Mouse (Mus musculus) heart, embryonic 15.5 days (tissue): ENCODE measurements around the gene Hsbp1. TPM values are rescaled to one million over a fixed set of nuclear protein-coding genes. Genes with fewer than 3 reads are reported as not detected.
"Not testable (repeated sequence)": the region's sequence is repeated elsewhere in the genome, so short reads cannot be mapped to it uniquely, and the experiment has no call there.

Experiments used
- ATAC-seq: fragments of 200-750 bp; cut with Nextera tagmentation; replicated peaks from 2 replicates; pipeline ENCODE4 v1.8.0; 2017; ENCODE audit warnings: low read depth, moderate TSS enrichment; ENCODE audit not compliant: insufficient number of reproducible peaks, insufficient read depth, low FRiP score
- H3K27ac ChIP-seq: fragments of 300-500 bp; sonication (generic); 2 replicates; pipeline ENCODE4 v1.5.1; 2015; ENCODE audit warnings: mild to moderate bottlenecking, inconsistent platforms
- H3K27me3 ChIP-seq: fragments of 300-500 bp; sonication (generic); 2 replicates; pipeline ENCODE4 v1.6.1; 2015; ENCODE audit warnings: inconsistent platforms
- H3K36me3 ChIP-seq: fragments of 300-500 bp; sonication (generic); 2 replicates; pipeline ENCODE4 v1.6.1; 2015; ENCODE audit warnings: mild to moderate bottlenecking, inconsistent platforms
- H3K4me1 ChIP-seq: fragments of 300-500 bp; sonication (generic); replicated peaks from 2 replicates; pipeline ENCODE4 v1.6.1; 2015; ENCODE audit warnings: inconsistent platforms
- H3K4me2 ChIP-seq: fragments of 300-500 bp; sonication (generic); 2 replicates; pipeline ENCODE4 v1.6.1; 2015; ENCODE audit warnings: inconsistent platforms, mild to moderate bottlenecking, moderate library complexity
- H3K4me3 ChIP-seq: fragments of 300-500 bp; sonication (generic); 2 replicates; pipeline ENCODE4 v1.5.1; 2015; ENCODE audit warnings: mild to moderate bottlenecking, inconsistent platforms
- H3K9ac ChIP-seq: fragments of 300-500 bp; sonication (generic); 2 replicates; pipeline ENCODE4 v1.6.1; 2015; ENCODE audit warnings: mild to moderate bottlenecking, inconsistent platforms
- H3K9me3 ChIP-seq: fragments of 300-500 bp; sonication (generic); replicated peaks from 2 replicates; pipeline ENCODE4 v1.6.1; 2016; ENCODE audit warnings: inconsistent platforms
- WGBS: fragments of 180-500 bp; shearing (Covaris S2); methylation state at CpG from one replicate; pipeline ENCODE4 v1.1.7; 2015; ENCODE audit warnings: mixed read lengths; 5-methylcytosine and 5-hydroxymethylcytosine counted together
- polyA plus RNA-seq: library from polyadenylated mRNA; unstranded; fragments of >200 nt; fragmentation: Nextera tagmentation; extraction: Ambion mirVana; gene quantifications from 2 replicates; pipeline ENCODE4 v1.2.1, GENCODE M21; 2015

Gene Hsbp1
- polyA plus RNA-seq, 1 experiment from 2014 or later, result 306 TPM

- no peaks in the 10 kb centered on the region for H3K9me3 ChIP-seq
- H3K9ac ChIP-seq, result no peak overlapping the region
- ATAC-seq, result no peak
- WGBS, result 87% methylated on average over 19 of the region's 19 CpGs
- H3K27ac ChIP-seq, result no peak overlapping the region
- H3K27me3 ChIP-seq, result no peaks in the 10 kb centered on the region
- H3K4me2 ChIP-seq, result no peak overlapping the region
- H3K36me3 ChIP-seq, result peaks cover 31% of the 10 kb centered on the region
- H3K4me3 ChIP-seq, result no peak overlapping the region
- no peaks in the 10 kb centered on the region; the same call in 1 of the 2 replicates for H3K4me1 ChIP-seq
Observed at GRCm38 (mm10) chr8:119351647-119352046, 7.4 kb downstream of the Hsbp1 start.

- no peaks in the 10 kb centered on the region for H3K27me3 ChIP-seq
- WGBS, result 56% methylated on average over 10 of the region's 10 CpGs
- peaks cover 16% of the 10 kb centered on the region for H3K36me3 ChIP-seq
- no peak overlapping the region for H3K9ac ChIP-seq
- no peak overlapping the region for H3K27ac ChIP-seq
- ATAC-seq, result no peak
- no peaks in the 10 kb centered on the region for H3K9me3 ChIP-seq
- H3K4me1 ChIP-seq, result no peaks in the 10 kb centered on the region; the same call in 1 of the 2 replicates
- H3K4me3 ChIP-seq, result no peak overlapping the region
- H3K4me2 ChIP-seq, result no peak overlapping the region
Observed at GRCm38 (mm10) chr8:119352977-119353658, 8.8 kb downstream of the Hsbp1 start.

- no peak overlapping the region for H3K27ac ChIP-seq
- peaks cover 11% of the 10 kb centered on the region for H3K36me3 ChIP-seq
- H3K9me3 ChIP-seq, result no peaks in the 10 kb centered on the region
- H3K4me1 ChIP-seq, result no peaks in the 10 kb centered on the region; the same call in 1 of the 2 replicates
- no peaks in the 10 kb centered on the region for H3K27me3 ChIP-seq
- no peak overlapping the region for H3K4me3 ChIP-seq
- no peak overlapping the region for H3K9ac ChIP-seq
- ATAC-seq, result no peak
- no peak overlapping the region for H3K4me2 ChIP-seq
- WGBS, result 78% methylated on average over 6 of the region's 6 CpGs
Observed at GRCm38 (mm10) chr8:119353659-119354023, 9.4 kb downstream of the Hsbp1 start.

- H3K4me3 ChIP-seq, H3K27me3 ChIP-seq, H3K9ac ChIP-seq, H3K4me1 ChIP-seq, ATAC-seq, H3K4me2 ChIP-seq, H3K27ac ChIP-seq, H3K9me3 ChIP-seq, H3K36me3 ChIP-seq: not testable (repeated sequence)
- WGBS, result 65% methylated on average over 5 of the region's 5 CpGs
Observed at GRCm38 (mm10) chr8:119356631-119357030, 12.3 kb downstream of the Hsbp1 start.

GRCm38 (mm10) chr8:119358175-119358574 lies 13.9 kb downstream of the Hsbp1 start:
- Histone ChIP-seq H3K9me3 (no peaks in the 10 kb centered on the region), H3K4me3 (no peak overlapping the region), H3K4me1 (no peaks in the 10 kb centered on the region), H3K27me3 (0 out of 2 replicates have a peak, but pooled peaks cover 3% of the 10 kb centered on the region), H3K4me2 (no peak overlapping the region), H3K36me3 (no peaks in the 10 kb centered on the region), H3K27ac (no peak overlapping the region), H3K9ac (no peak overlapping the region)
- WGBS, result 80% methylated on average over 7 of the region's 7 CpGs
- no peak for ATAC-seq

- H3K9ac ChIP-seq, result no peak overlapping the region
- H3K36me3 ChIP-seq, result no peaks in the 10 kb centered on the region
- 0 out of 2 replicates have a peak, but pooled peaks cover 3% of the 10 kb centered on the region for H3K27me3 ChIP-seq
- H3K4me2 ChIP-seq, result no peak overlapping the region
- no peak overlapping the region for H3K27ac ChIP-seq
- no peak overlapping the region for H3K4me3 ChIP-seq
- WGBS, result 46% methylated on average over 14 of the region's 14 CpGs
- H3K4me1 ChIP-seq, result no peaks in the 10 kb centered on the region
- no peaks in the 10 kb centered on the region for H3K9me3 ChIP-seq
- ATAC-seq, result no peak
Observed at GRCm38 (mm10) chr8:119358836-119359235, 14.5 kb downstream of the Hsbp1 start.

GRCm38 (mm10) chr8:119360686-119361295 lies 16.5 kb downstream of the Hsbp1 start:
- no peaks in the 10 kb centered on the region for H3K4me1 ChIP-seq
- ATAC-seq, result no peak
- H3K36me3 ChIP-seq, result no peaks in the 10 kb centered on the region
- no peak overlapping the region for H3K4me2 ChIP-seq
- no peak overlapping the region for H3K4me3 ChIP-seq
- 60% methylated on average over 8 of the region's 8 CpGs for WGBS
- no peak overlapping the region for H3K27ac ChIP-seq
- no peak overlapping the region for H3K9ac ChIP-seq
- 0 out of 2 replicates have a peak, but pooled peaks cover 4% of the 10 kb centered on the region for H3K27me3 ChIP-seq
- H3K9me3 ChIP-seq, result no peaks in the 10 kb centered on the region

- not testable (repeated sequence) for H3K4me2 ChIP-seq, H3K9me3 ChIP-seq, H3K4me3 ChIP-seq, H3K36me3 ChIP-seq, H3K27me3 ChIP-seq, H3K9ac ChIP-seq, H3K27ac ChIP-seq, ATAC-seq, H3K4me1 ChIP-seq
- WGBS, result 72% methylated on average over 9 of the region's 9 CpGs
Observed at GRCm38 (mm10) chr8:119374716-119375115, 30.4 kb downstream of the Hsbp1 start.

- ATAC-seq, result no peak
- H3K36me3 ChIP-seq, result no peaks in the 10 kb centered on the region
- H3K9ac ChIP-seq, result no peak overlapping the region
- no peaks in the 10 kb centered on the region for H3K27me3 ChIP-seq
- no peak overlapping the region for H3K4me2 ChIP-seq
- H3K4me1 ChIP-seq, result no peaks in the 10 kb centered on the region
- H3K27ac ChIP-seq, result no peak overlapping the region
- WGBS, result 77% methylated on average over 7 of the region's 7 CpGs
- no peaks in the 10 kb centered on the region for H3K9me3 ChIP-seq
- H3K4me3 ChIP-seq, result no peak overlapping the region
Observed at GRCm38 (mm10) chr8:119378476-119378875, 34.2 kb downstream of the Hsbp1 start.

GRCm38 (mm10) chr8:119380619-119381018 lies 36.3 kb downstream of the Hsbp1 start:
- ATAC-seq, result no peak
- H3K9ac ChIP-seq, result no peak overlapping the region
- 36% methylated on average over 4 of the region's 4 CpGs for WGBS

GRCm38 (mm10) chr8:119384478-119384877 lies 40.2 kb downstream of the Hsbp1 start:
- 19% methylated on average over 10 of the region's 10 CpGs for WGBS
- Histone ChIP-seq H3K4me1 (no peaks in the 10 kb centered on the region), H3K36me3 (no peaks in the 10 kb centered on the region), H3K9ac (no peak overlapping the region), H3K27ac (no peak overlapping the region), H3K4me2 (no peak overlapping the region), H3K4me3 (no peak overlapping the region), H3K27me3 (0 out of 2 replicates have a peak, but pooled peaks cover 3% of the 10 kb centered on the region), H3K9me3 (no peaks in the 10 kb centered on the region)
- ATAC-seq, result no peak

More at GRCm38 (mm10) chr8:119380619-119381018, 36.3 kb downstream of the Hsbp1 start:
- H3K9me3 ChIP-seq, result no peaks in the 10 kb centered on the region
- H3K27ac ChIP-seq, result no peak overlapping the region
- no peak overlapping the region for H3K4me3 ChIP-seq
- no peaks in the 10 kb centered on the region for H3K36me3 ChIP-seq
- no peaks in the 10 kb centered on the region for H3K4me1 ChIP-seq
- no peaks in the 10 kb centered on the region for H3K27me3 ChIP-seq
- no peak overlapping the region for H3K4me2 ChIP-seq

- Histone ChIP-seq H3K9me3 (no peaks in the 10 kb centered on the region), H3K27me3 (0 out of 2 replicates have a peak, but pooled peaks cover 3% of the 10 kb centered on the region), H3K4me1 (no peaks in the 10 kb centered on the region), H3K9ac (no peak overlapping the region), H3K4me2 (no peak overlapping the region), H3K36me3 (no peaks in the 10 kb centered on the region), H3K27ac (no peak overlapping the region), H3K4me3 (no peak overlapping the region)
- WGBS, result 67% methylated on average over 6 of the region's 6 CpGs
- no peak for ATAC-seq
Observed at GRCm38 (mm10) chr8:119385854-119386253, 41.6 kb downstream of the Hsbp1 start.
